Mouse (Mus musculus) 416B (cell line): Measurements from ENCODE around the gene Ctf2.
"Not testable (repeated sequence)": the region's sequence is repeated elsewhere in the genome, so short reads cannot be mapped to it uniquely, and the experiment has no call there.

Source experiments
- DNase-seq: peaks from one replicate; pipeline ENCODE4 v3.0.0; 2011; ENCODE audit warnings: low read depth

The Ctf2 gene

GRCm38 (mm10) chr7:127712461-127713385 is 19.2 kb downstream of the Ctf2 start, which contains the start of gene Ctf1:
Ctf1 (plus strand) TSS chr7:127712736.
- DNase-seq, result peak; percentile 79

GRCm38 (mm10) chr7:127711456-127711855 is 20.5 kb downstream of the Ctf2 start:
- DNase-seq, result peak; percentile 65

GRCm38 (mm10) chr7:127711031-127711430 is 20.9 kb downstream of the Ctf2 start:
- no peak for DNase-seq

- DNase-seq, result no peak
Measured at GRCm38 (mm10) chr7:127709261-127709979, 22.5 kb downstream of the Ctf2 start.

- peak; percentile 99 for DNase-seq
Measured at GRCm38 (mm10) chr7:127708207-127709078, 23.5 kb downstream of the Ctf2 start, which contains the start of gene Bcl7c. Bcl7c (minus strand) TSS chr7:127708933.

GRCm38 (mm10) chr7:127707957-127708206 is 24.1 kb downstream of the Ctf2 start:
- no peak for DNase-seq

GRCm38 (mm10) chr7:127707045-127707956 is 24.7 kb downstream of the Ctf2 start:
- DNase-seq, result no peak

- DNase-seq, result no peak
Measured at GRCm38 (mm10) chr7:127705706-127706105, 26.3 kb downstream of the Ctf2 start.

- DNase-seq, result no peak
Measured at GRCm38 (mm10) chr7:127704598-127704997, 27.4 kb downstream of the Ctf2 start.

GRCm38 (mm10) chr7:127703561-127704178 is 28.3 kb downstream of the Ctf2 start:
- DNase-seq, result no peak

- DNase-seq, result peak; percentile 25
Measured at GRCm38 (mm10) chr7:127700712-127701331, 31.1 kb downstream of the Ctf2 start.

GRCm38 (mm10) chr7:127698986-127699385 is 33.0 kb downstream of the Ctf2 start:
- DNase-seq, result no peak

GRCm38 (mm10) chr7:127693730-127694129 is 38.2 kb downstream of the Ctf2 start:
- not testable (repeated sequence) for DNase-seq

GRCm38 (mm10) chr7:127693290-127693689 is 38.7 kb downstream of the Ctf2 start:
- no peak for DNase-seq

- no peak for DNase-seq
Measured at GRCm38 (mm10) chr7:127691221-127691989, 40.6 kb downstream of the Ctf2 start.

- DNase-seq, result no peak
Measured at GRCm38 (mm10) chr7:127689626-127690280, 42.2 kb downstream of the Ctf2 start.

- DNase-seq, result no peak
Measured at GRCm38 (mm10) chr7:127688935-127689334, 43.0 kb downstream of the Ctf2 start.

GRCm38 (mm10) chr7:127686740-127687449 is 45.1 kb downstream of the Ctf2 start:
- no peak for DNase-seq
